Mouse (Mus musculus) brain, embryonic 18.5 days (tissue): ENCODE data around the gene Tmem164.

Experiments used
- DNase-seq: peaks from one replicate; pipeline ENCODE4 v3.0.0-alpha.2; 2012; ENCODE audit warnings: low read depth, low spot score

The Tmem164 gene

GRCm38 (mm10) chrX:142748574-142748973, 67.4 kb downstream of the Tmem164 start:
- no peak for DNase-seq

- no peak for DNase-seq
Measured at GRCm38 (mm10) chrX:142750775-142751174, 69.6 kb downstream of the Tmem164 start.

GRCm38 (mm10) chrX:142755542-142755941, 74.3 kb downstream of the Tmem164 start:
- DNase-seq = no peak

GRCm38 (mm10) chrX:142760415-142760814, 79.2 kb downstream of the Tmem164 start:
- DNase-seq = peak; percentile 12

- DNase-seq = no peak
Measured at GRCm38 (mm10) chrX:142763337-142763736, 82.1 kb downstream of the Tmem164 start.

GRCm38 (mm10) chrX:142769698-142770097, 88.5 kb downstream of the Tmem164 start:
- no peak for DNase-seq

- no peak for DNase-seq
Measured at GRCm38 (mm10) chrX:142773658-142774057, 92.5 kb downstream of the Tmem164 start.

- DNase-seq = no peak
Measured at GRCm38 (mm10) chrX:142776131-142776530, 94.9 kb downstream of the Tmem164 start.

- no peak for DNase-seq
Measured at GRCm38 (mm10) chrX:142778638-142779037, 97.4 kb downstream of the Tmem164 start.

- no peak for DNase-seq
Measured at GRCm38 (mm10) chrX:142786160-142787052, 105.2 kb downstream of the Tmem164 start.

- no peak for DNase-seq
Measured at GRCm38 (mm10) chrX:142792185-142792584, 111.0 kb downstream of the Tmem164 start.

GRCm38 (mm10) chrX:142794069-142794610, 112.9 kb downstream of the Tmem164 start:
- no peak for DNase-seq

GRCm38 (mm10) chrX:142804596-142804995, 123.4 kb downstream of the Tmem164 start:
- no peak for DNase-seq

GRCm38 (mm10) chrX:142806126-142806525, 124.9 kb downstream of the Tmem164 start:
- no peak for DNase-seq

- DNase-seq = no peak
Measured at GRCm38 (mm10) chrX:142806620-142807061, 125.4 kb downstream of the Tmem164 start.

- no peak for DNase-seq
Measured at GRCm38 (mm10) chrX:142808411-142808810, 127.2 kb downstream of the Tmem164 start.

- DNase-seq = no peak
Measured at GRCm38 (mm10) chrX:142813146-142813545, 131.9 kb downstream of the Tmem164 start.

- no peak for DNase-seq
Measured at GRCm38 (mm10) chrX:142818057-142818682, 137.0 kb downstream of the Tmem164 start.

- no peak for DNase-seq
Measured at GRCm38 (mm10) chrX:142821239-142821638, 140.0 kb downstream of the Tmem164 start.

GRCm38 (mm10) chrX:142821846-142822245, 140.6 kb downstream of the Tmem164 start:
- no peak for DNase-seq

- no peak for DNase-seq
Measured at GRCm38 (mm10) chrX:142825309-142825708, 144.1 kb downstream of the Tmem164 start.

GRCm38 (mm10) chrX:142827644-142828043, 146.4 kb downstream of the Tmem164 start:
- DNase-seq = no peak
